Mouse (Mus musculus) stomach, embryonic 15.5 days (tissue): ENCODE data around the gene Csf2rb. TPM values are rescaled to one million over a fixed set of nuclear protein-coding genes. Genes with fewer than 3 reads are reported as not detected.

Experiments
- ATAC-seq: fragments of 200-750 bp; cut with Nextera tagmentation; 2 replicates; pipeline ENCODE4 v1.8.0; 2017; ENCODE audit warnings: low read depth, moderate number of reproducible peaks, moderate TSS enrichment; ENCODE audit not compliant: insufficient read depth, low FRiP score
- H3K27ac ChIP-seq: fragments of 300-500 bp; sonication (generic); 2 replicates; pipeline ENCODE4 v1.5.1; 2015; ENCODE audit warnings: mild to moderate bottlenecking, inconsistent platforms
- H3K27me3 ChIP-seq: fragments of 300-500 bp; sonication (generic); replicated peaks from 2 replicates; pipeline ENCODE4 v1.6.1; 2015; ENCODE audit warnings: inconsistent platforms
- H3K36me3 ChIP-seq: fragments of 300-500 bp; sonication (generic); 2 replicates; pipeline ENCODE4 v1.6.1; 2015; ENCODE audit warnings: inconsistent platforms
- H3K4me1 ChIP-seq: fragments of 300-500 bp; sonication (generic); 2 replicates; pipeline ENCODE4 v1.6.1; 2015; ENCODE audit warnings: inconsistent platforms
- H3K4me2 ChIP-seq: fragments of 300-500 bp; sonication (generic); 2 replicates; pipeline ENCODE4 v1.6.1; 2015; ENCODE audit warnings: mild to moderate bottlenecking, inconsistent platforms
- H3K4me3 ChIP-seq: fragments of 300-500 bp; sonication (generic); replicated peaks from 2 replicates; pipeline ENCODE4 v1.5.1; 2015; ENCODE audit warnings: inconsistent platforms
- H3K9ac ChIP-seq: fragments of 300-500 bp; sonication (generic); 2 replicates; pipeline ENCODE4 v1.6.1; 2015; ENCODE audit warnings: inconsistent platforms
- H3K9me3 ChIP-seq: fragments of 300-500 bp; sonication (generic); 2 replicates; pipeline ENCODE4 v1.6.1; 2016; ENCODE audit warnings: inconsistent platforms
- WGBS: fragments of 180-500 bp; shearing (Covaris S2); methylation state at CpG from one replicate; pipeline ENCODE4 v1.1.7; 2015; 5-methylcytosine and 5-hydroxymethylcytosine counted together
- polyA plus RNA-seq: library from polyadenylated mRNA; unstranded; fragments of >200 nt; fragmentation: Nextera tagmentation; extraction: Ambion mirVana; gene quantifications from 2 replicates; pipeline ENCODE4 v1.2.1, GENCODE M21; 2015

Csf2rb gene
- polyA plus RNA-seq, 1 experiment from 2014 or later: 2.7 TPM

- Histone ChIP-seq H3K4me3 (no peak overlapping the region), H3K4me2 (no peak overlapping the region), H3K27me3 (no peaks in the 10 kb centered on the region; the same call in 1 of the 2 replicates), H3K27ac (peak overlapping the region; percentile 3; the same call in 1 of the 2 replicates), H3K9me3 (no peaks in the 10 kb centered on the region), H3K4me1 (no peaks in the 10 kb centered on the region), H3K9ac (no peak overlapping the region), H3K36me3 (no peaks in the 10 kb centered on the region)
- 81% methylated on average over 11 of the region's 11 CpGs for WGBS
- ATAC-seq: no peak
These were observed 58.1 kb downstream of the Csf2rb start for GRCm38 (mm10) chr15:78383450-78384219.

- Histone ChIP-seq H3K4me3 (no peak overlapping the region), H3K9ac (no peak overlapping the region), H3K27ac (peak overlapping the region; percentile 3; the same call in 1 of the 2 replicates), H3K4me2 (no peak overlapping the region), H3K27me3 (no peaks in the 10 kb centered on the region; the same call in 1 of the 2 replicates), H3K4me1 (no peaks in the 10 kb centered on the region), H3K36me3 (no peaks in the 10 kb centered on the region), H3K9me3 (no peaks in the 10 kb centered on the region)
- WGBS: 72% methylated on average over 7 of the region's 7 CpGs
- no peak for ATAC-seq
These were observed 58.9 kb downstream of the Csf2rb start for GRCm38 (mm10) chr15:78384220-78385116.

DNA sequence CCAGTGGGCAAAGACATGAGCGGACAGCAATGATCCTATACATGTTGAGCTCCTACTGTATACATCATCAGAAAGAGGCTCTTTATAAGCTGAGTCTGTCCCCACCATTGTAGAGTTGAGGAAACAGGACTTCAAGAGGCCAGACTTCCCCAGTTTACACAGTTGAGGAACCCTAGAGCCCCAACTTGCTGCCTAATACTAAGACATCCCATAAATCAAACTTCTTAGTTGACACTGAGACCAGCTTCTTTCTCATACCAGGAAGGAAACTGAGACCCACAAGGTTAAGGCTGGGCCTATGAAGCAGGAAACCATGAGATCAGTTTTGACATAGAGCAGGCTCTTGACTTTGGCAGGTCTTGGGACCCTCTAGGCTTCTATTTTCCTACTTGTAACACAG, 60.0 kb downstream of the Csf2rb start:
- no peaks in the 10 kb centered on the region for H3K4me1 ChIP-seq
- 92% methylated on average over 1 of the region's 1 CpGs for WGBS
- H3K4me2 ChIP-seq: no peak overlapping the region
- H3K27me3 ChIP-seq: no peaks in the 10 kb centered on the region; the same call in 1 of the 2 replicates
- no peak overlapping the region for H3K4me3 ChIP-seq
- H3K9ac ChIP-seq: no peak overlapping the region
- ATAC-seq: no peak
- H3K27ac ChIP-seq: no peak overlapping the region
- H3K9me3 ChIP-seq: no peaks in the 10 kb centered on the region
- no peaks in the 10 kb centered on the region for H3K36me3 ChIP-seq

GRCm38 (mm10) chr15:78390855-78391254, 65.3 kb downstream of the Csf2rb start:
- no peaks in the 10 kb centered on the region for H3K27me3 ChIP-seq
- H3K4me2 ChIP-seq: no peak overlapping the region
- no peak overlapping the region for H3K9ac ChIP-seq
- WGBS: 74% methylated on average over 3 of the region's 3 CpGs
- no peaks in the 10 kb centered on the region for H3K36me3 ChIP-seq
- ATAC-seq: no peak
- no peak overlapping the region for H3K4me3 ChIP-seq
- no peak overlapping the region for H3K27ac ChIP-seq
- no peaks in the 10 kb centered on the region for H3K4me1 ChIP-seq
- H3K9me3 ChIP-seq: no peaks in the 10 kb centered on the region

DNA sequence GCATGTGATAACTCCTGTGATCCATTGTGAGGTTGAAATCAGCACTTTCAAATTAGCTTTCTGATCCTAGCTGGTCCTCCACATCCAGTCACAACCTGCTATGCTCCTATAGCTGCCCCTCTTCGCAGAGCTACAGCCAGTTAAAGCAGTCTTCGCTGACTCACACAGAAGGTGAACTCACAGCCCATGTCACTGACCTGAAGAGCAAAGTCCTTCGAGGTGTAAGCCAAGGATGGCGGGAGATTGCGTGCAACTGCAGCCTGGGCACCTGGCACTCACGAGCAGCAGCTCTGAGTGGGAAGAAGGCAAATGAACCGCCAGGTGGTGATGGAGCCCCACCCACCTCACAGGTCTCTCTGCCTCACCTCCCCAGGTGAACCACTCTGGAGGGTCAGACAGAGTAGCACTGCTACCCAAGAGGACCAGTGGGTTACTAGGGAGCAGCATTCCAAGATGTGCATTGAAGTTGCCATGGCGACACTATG, 70.0 kb downstream of the Csf2rb start, which contains the start of gene Tex33:
Tex33 (minus strand) TSS at position 435 of the 485 bp plus-strand sequence.
- no peak within 1 kb of the TSS for H3K27ac ChIP-seq
- no peak within 1 kb of the TSS for H3K4me2 ChIP-seq
- H3K9me3 ChIP-seq: no peaks in the 10 kb centered on the region
- 80% methylated on average over 8 of the region's 8 CpGs for WGBS
- H3K4me3 ChIP-seq: no peak within 1 kb of the TSS
- H3K27me3 ChIP-seq: no peaks in the 10 kb centered on the region
- H3K9ac ChIP-seq: no peak within 1 kb of the TSS
- no peaks in the 10 kb centered on the region for H3K36me3 ChIP-seq
- H3K4me1 ChIP-seq: no peaks in the 10 kb centered on the region
- ATAC-seq: no peak

DNA sequence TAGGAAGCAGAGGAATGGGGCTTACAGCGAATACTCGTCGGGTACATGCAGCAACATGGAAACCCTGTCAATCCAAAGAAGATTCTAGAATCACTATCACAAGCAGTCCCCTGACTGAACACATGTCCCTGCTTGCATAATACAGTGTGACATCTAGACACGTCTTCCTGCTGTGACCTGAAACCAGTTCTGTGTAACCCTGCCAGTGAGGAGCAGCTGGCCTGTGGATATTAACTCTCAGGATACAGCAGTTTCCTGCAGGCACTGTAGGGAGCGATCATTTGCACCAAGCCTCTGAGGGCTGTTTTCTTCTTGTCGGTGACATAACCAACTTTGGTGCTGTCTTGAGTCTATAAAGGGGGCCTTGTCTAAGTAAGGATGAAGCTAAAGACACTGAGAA, 75.8 kb downstream of the Csf2rb start:
- Histone ChIP-seq H3K9ac (no peak overlapping the region), H3K9me3 (no peaks in the 10 kb centered on the region), H3K27ac (peak overlapping the region; percentile 74; the same call in 1 of the 2 replicates), H3K4me3 (no peak overlapping the region), H3K27me3 (no peaks in the 10 kb centered on the region), H3K4me1 (peaks cover 41% of the 10 kb centered on the region), H3K36me3 (no peaks in the 10 kb centered on the region), H3K4me2 (0 out of 2 replicates have a peak overlapping the region, but pooled peaks have one; percentile 90)
- 71% methylated on average over 6 of the region's 6 CpGs for WGBS
- ATAC-seq: no peak

GRCm38 (mm10) chr15:78401921-78402320, 76.4 kb downstream of the Csf2rb start:
- H3K9ac ChIP-seq: no peak overlapping the region
- no peaks in the 10 kb centered on the region for H3K9me3 ChIP-seq
- no peak overlapping the region for H3K4me3 ChIP-seq
- peak overlapping the region; percentile 74 for H3K27ac ChIP-seq
- 52% methylated on average over 4 of the region's 4 CpGs for WGBS
- H3K4me2 ChIP-seq: 0 out of 2 replicates have a peak overlapping the region, but pooled peaks have one; percentile 90
- ATAC-seq: no peak
- H3K27me3 ChIP-seq: no peaks in the 10 kb centered on the region
- H3K4me1 ChIP-seq: peaks cover 42% of the 10 kb centered on the region
- no peaks in the 10 kb centered on the region for H3K36me3 ChIP-seq

DNA sequence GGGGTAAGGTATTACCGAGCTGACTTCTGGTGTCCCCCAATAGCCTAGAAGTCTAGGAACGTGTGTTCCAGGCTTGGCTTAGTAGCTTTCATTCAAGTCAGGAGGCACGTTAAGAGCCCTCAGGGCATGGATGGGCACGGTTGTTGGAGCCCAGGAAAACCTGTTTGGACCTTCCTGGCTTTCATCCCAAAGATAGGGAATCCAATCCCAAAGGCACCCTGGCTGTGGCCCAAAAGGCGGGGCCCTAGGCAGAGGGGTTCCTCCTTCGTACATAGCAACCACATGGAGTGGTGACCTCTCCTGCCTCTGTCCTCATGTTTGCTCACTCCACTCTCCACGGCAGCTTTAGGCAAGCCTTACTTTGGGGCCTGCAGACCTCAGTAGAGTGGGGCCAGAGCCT, 76.9 kb downstream of the Csf2rb start:
- no peak overlapping the region for H3K9ac ChIP-seq
- no peaks in the 10 kb centered on the region for H3K9me3 ChIP-seq
- H3K4me1 ChIP-seq: peaks cover 47% of the 10 kb centered on the region
- H3K27me3 ChIP-seq: no peaks in the 10 kb centered on the region
- no peak overlapping the region for H3K4me3 ChIP-seq
- peak overlapping the region; percentile 90 for H3K4me2 ChIP-seq
- ATAC-seq: no peak
- no peaks in the 10 kb centered on the region for H3K36me3 ChIP-seq
- H3K27ac ChIP-seq: peak overlapping the region; percentile 74
- 61% methylated on average over 7 of the region's 7 CpGs for WGBS

DNA sequence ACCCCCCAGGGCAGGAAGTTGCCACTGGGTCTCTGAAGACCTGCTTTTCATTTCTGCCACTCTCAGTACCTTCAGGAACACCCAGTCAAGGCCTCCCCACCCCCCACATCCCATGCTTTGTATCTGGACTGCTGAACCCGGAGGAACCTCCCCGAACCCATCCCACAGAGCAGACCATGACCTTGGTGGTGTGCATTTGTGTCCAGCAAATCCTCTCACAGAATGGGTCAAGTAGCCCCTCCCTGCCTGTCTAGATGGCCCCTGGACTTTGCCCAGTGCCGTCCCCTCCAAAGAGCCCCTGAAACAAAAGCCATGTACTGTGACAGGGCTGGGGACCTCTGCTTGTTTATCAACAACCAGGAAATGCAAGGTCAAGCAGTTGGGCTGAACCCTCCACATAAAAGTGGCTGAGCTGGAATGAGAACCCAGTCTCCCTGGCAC, 77.8 kb downstream of the Csf2rb start:
- H3K9ac ChIP-seq: no peak overlapping the region

More for the DNA sequence above, 77.8 kb downstream of the Csf2rb start:
- peak overlapping the region; percentile 90 for H3K4me2 ChIP-seq
- H3K27ac ChIP-seq: peak overlapping the region; percentile 74
- ATAC-seq: no peak
- no peaks in the 10 kb centered on the region for H3K36me3 ChIP-seq
- WGBS: 48% methylated on average over 3 of the region's 3 CpGs
- H3K9me3 ChIP-seq: no peaks in the 10 kb centered on the region
- H3K4me1 ChIP-seq: peaks cover 49% of the 10 kb centered on the region
- H3K27me3 ChIP-seq: no peaks in the 10 kb centered on the region
- peak overlapping the region; percentile 13; the same call in 1 of the 2 replicates for H3K4me3 ChIP-seq
